Mouse (Mus musculus): ENCODE results near the gene Polg2.

- no peak for TF ChIP-seq CTCF (IDR thresholded peaks at IDR 0.05)
- no peak for TF ChIP-seq EP300 (IDR thresholded peaks at IDR 0.05)
These were observed 37.5 kb downstream of the Polg2 start for GRCm38 (mm10) chr11:106741826-106742225.
